Mouse (Mus musculus) cerebellum, adult 9-10 months (tissue): ENCODE data around the gene Tgfbr1.
A peak's percentile ranks its signal among the peaks of the same experiment; 100 is the strongest.

Experiments
- DNase-seq: peaks from one replicate; pipeline ENCODE4 v3.0.0; 2022

Tgfbr1 gene

DNA sequence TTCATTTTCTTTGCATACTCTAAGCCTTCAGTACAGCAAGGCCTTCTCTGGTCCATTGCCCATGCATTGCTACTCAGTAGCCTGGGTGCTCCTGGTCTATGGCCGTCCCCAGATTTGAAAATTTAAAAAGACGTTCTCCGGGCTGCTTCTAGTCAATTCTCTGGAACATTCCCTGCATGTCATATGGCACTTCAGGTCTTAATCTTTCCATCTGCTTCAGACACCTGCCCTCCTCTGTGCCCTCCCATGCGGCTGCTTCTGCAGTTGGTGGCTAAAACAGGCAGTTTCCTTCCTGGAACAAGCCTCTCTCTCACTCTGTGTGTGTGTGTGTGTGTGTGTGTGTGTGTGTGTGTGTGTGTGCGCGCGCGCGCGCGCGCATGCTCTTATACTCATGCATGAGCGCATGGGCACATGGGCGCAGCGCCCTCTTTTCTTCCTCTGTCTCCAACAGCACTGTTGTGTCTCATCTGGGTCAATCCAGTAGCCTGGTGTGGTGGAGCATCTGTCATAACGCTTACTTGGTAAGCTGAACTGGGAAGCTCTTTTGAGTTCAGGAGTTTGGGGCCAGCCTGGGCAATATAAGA, 72.3 kb downstream of the Tgfbr1 start:
- no peak for DNase-seq

DNA sequence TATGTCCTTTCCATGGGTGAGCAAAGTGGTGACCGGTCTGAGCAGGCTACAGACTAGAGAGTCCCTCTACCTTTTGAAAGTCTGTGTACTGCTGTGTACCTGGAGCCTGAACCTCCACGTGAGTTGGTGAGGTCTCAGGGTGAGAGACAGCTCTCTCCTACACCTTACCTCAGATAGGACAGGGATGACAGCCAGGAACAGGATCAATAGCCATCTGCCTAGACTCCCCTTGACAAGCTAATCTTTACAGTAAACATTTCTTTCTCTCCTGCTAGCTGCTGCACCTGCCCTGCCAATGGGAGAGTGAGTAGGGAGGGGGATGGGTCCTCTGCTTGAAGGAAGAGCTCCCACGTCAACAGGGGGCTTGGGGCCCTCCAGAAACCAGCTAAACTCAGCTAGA, 74.6 kb downstream of the Tgfbr1 start:
- DNase-seq, result no peak

DNA sequence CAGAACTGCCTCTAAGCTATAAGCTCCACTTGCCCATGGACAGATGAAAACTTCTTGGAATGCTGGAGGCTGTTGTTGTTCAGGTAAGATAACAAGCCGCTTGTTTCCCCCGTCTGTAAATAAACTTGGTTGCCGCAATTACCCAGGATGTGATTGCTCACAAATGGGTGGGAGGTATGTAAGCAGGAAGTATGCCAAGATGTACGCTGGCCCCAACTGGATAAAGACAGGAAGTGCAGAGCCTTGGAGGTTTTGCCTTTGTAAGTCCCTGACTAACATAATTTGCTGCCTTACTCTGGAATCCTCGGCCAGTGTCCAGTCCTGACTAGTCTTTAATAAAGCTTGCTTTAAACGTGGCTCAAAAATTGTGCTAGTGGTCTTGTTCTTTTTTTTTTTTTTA, 77.5 kb downstream of the Tgfbr1 start:
- DNase-seq, result no peak

DNA sequence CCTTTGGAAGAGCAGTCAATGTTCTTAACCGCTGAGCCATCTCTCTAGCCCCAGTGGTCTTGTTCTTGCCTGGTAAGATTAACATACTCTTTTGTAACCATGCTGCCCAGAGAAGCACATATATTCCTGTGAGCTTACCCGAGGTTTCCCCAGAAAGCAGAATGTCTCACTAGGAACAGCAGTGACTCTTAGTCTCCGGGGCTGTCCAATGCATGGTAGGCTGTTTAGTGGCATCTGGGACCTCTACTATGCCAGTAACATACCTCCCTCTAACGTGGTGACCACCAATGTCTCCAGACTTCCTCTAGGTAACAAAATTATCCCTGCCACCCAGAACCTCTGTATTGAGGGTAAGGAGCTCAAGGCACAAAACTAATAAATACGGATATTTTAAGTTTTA, 78.1 kb downstream of the Tgfbr1 start:
- DNase-seq, result no peak

GRCm38 (mm10) chr4:47432766-47433165, 79.7 kb downstream of the Tgfbr1 start:
- DNase-seq, result no peak

- no peak for DNase-seq
Observed at GRCm38 (mm10) chr4:47435131-47435530, 82.1 kb downstream of the Tgfbr1 start.

DNA sequence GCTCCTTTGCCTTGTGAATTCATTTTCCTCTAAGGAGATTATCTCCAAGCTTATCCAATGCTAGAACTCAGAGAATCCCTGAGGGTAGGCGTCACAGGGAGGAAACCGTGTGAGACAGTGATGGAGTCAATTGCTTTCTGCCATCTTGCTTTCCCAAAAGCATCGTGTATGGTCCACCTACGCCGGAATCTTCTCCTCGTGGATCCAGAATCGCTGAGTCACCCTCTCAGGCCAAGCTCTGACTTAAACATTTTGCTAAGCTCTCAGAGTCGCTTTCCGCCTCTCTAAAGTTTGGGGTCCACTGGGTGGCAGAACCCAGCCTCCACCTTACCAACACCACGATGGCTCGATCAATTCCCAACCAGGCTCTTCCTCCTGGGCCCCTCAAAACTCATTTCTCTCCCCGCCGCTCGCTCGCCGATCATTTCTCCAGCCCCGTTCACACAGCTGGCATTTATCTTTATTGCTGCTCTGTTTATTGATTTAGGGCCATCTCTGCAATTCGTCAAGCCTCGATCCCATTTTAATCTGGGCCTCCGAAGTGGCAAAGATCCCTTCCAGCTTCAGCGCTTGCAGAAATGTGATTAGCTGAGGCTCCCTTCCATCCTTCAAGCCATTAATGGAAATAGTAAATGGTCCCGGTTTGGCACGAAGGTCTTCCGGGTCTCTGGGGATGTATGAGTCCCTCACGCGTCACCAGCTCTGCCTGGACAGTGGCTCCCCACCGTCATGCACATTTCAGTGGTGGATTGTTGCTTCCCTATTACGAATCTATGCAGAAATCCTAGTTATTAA, 82.7 kb downstream of the Tgfbr1 start:
- no peak for DNase-seq

GRCm38 (mm10) chr4:47437365-47438340, 84.6 kb downstream of the Tgfbr1 start:
- DNase-seq, result peak; percentile 91

DNA sequence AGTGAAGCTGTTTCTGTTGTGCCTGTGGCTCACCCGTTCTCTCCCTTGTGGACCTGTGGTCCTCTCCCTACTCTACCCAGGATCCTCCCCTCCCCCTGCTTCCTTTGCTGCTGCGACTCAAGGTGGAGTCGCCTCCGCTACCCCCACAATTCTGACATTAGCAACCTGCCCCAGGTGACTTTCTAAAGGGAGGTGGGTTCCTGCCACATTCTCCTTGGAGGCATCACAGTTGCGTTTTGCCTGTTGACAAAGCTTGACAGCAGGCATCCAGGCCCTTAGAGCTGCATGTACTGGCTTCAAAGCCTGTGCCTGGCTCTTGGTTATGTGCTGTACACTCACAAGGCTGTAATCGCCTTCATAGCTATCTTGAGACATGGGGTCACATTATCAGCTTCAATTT, 85.9 kb downstream of the Tgfbr1 start:
- DNase-seq, result no peak

DNA sequence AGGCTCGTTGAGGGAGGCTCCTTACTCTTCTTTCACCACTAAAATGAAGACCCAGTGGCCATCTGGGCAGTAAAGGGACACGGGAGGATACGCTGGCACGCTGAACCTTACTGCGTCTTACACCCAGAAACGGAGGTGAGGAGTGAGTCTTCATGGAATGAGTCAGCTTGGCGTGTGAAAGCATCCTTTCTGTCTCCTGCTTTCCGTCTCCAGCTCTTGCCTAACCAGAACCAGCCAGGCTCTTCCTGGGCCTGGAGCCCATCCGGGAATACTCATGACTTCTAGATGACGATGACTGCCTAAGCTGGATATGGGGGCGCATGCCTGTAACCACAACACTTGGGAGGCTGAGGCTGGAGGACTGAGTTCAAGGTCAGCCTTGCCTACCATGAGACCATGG, 87.9 kb downstream of the Tgfbr1 start:
- no peak for DNase-seq

GRCm38 (mm10) chr4:47448526-47448925, 95.5 kb downstream of the Tgfbr1 start:
- DNase-seq, result no peak

DNA sequence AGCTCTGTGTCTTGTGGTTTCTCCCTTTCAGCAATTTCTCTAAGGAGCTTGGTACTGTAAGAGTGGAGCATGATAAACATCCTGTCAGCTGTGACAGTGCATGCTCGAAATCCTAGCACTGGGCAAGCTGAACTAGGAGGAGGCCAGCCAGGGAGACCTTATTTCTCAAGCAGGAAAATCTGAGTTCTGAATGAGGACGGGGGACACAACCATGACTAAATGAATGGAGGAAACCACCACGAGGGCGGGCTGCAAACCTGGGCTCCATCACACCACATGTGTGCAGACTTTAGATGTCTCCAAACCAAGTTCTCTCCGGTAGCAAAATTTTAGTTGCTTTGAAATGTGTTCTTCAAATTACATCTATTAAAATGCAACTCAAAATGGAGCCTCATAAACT, 96.1 kb downstream of the Tgfbr1 start:
- DNase-seq, result no peak

DNA sequence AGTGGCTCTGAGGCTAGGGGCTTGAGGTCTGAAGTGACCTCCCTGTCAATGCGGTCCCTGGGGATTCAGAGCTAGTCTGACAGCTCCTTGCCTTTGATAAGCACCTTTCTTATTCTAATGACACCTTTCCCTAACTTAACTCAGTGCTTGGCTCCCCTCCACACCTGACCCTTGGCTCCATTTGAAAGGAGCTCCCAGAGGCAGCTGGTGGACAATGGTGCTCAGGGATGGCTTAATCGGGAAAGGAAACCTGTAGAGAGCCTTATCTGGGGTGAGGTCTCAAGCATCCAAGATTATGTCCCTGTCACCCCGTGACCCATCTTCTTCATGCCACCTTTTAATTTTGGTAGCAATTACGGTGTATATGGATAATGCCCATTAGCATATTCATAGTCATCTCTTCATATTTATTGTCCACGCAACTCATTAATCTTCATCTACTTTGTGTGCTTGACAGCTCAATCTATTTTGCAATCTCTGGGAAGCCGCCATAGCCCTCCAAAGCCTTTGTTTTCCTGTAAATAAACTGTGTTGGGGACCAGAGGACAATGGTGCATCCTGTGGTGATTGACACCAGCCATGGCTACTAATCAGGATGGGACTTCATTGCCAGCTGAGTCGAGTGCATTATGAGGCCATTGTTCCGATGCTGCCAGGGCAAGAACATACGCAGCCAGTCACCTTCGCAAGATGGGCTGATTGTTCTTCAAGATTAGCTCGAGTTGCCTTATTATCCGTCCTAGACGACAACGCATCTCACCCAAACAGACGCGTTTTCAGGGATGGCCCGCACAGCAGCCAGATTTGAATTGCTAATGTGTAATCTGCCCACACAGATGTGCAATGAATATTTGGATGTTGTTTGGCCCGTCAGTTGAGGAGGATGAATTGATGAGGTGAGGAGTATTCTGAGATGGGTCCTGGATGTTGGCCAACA, 96.8 kb downstream of the Tgfbr1 start:
- DNase-seq, result no peak
